Mouse (Mus musculus): ENCODE results near the gene Adgrb3. TPM values are rescaled to one million over a fixed set of nuclear protein-coding genes. Genes with fewer than 3 reads are reported as not detected.

Gene Adgrb3
- polyA plus RNA-seq, 1 experiment from 2014 or later: 3.0 TPM

GRCm38 (mm10) chr1:25711474-25711873, 118.0 kb downstream of the Adgrb3 start:
- H3K9me3 ChIP-seq (replicated peaks; ENCODE audit: control insufficient read depth, low read length): no peaks in the 10 kb centered on the region

GRCm38 (mm10) chr1:25706299-25706698, 123.2 kb downstream of the Adgrb3 start:
- no peak overlapping the region for H3K9ac ChIP-seq (replicated peaks; ENCODE audit: low read length)
- H3K4me2 ChIP-seq (ENCODE audit: low read depth, low read length): no peak overlapping the region
- DNase-seq (ENCODE audit: low spot score) (no peak), ATAC-seq (replicated peaks; ENCODE audit: insufficient number of reproducible peaks, low FRiP score, low TSS enrichment, low read depth) (no peak)
- no peak overlapping the region for H3K27ac ChIP-seq (replicated peaks; ENCODE audit: low read depth, low read length)
- H3K36me3 ChIP-seq (replicated peaks; ENCODE audit: control insufficient read depth, insufficient read depth, low read depth, low read length): no peaks in the 10 kb centered on the region
- H3K27me3 ChIP-seq (ENCODE audit: control insufficient read depth, insufficient read depth, low read length): no peaks in the 10 kb centered on the region
- no peaks in the 10 kb centered on the region for H3K9me3 ChIP-seq (replicated peaks; ENCODE audit: control insufficient read depth, low read length)
- no peak overlapping the region for H3K4me3 ChIP-seq (ENCODE audit: low read depth, low read length)
- 86% methylated on average over 2 of the region's 2 CpGs for WGBS
- no peaks in the 10 kb centered on the region for H3K4me1 ChIP-seq (ENCODE audit: control insufficient read depth, insufficient read depth, low read length)

More at GRCm38 (mm10) chr1:25711474-25711873, 118.0 kb downstream of the Adgrb3 start:
- no peak for ATAC-seq (replicated peaks; ENCODE audit: insufficient number of reproducible peaks, low FRiP score, low TSS enrichment, low read depth)
- Histone ChIP-seq H3K9ac (replicated peaks; ENCODE audit: low read length) (no peak overlapping the region), H3K4me3 (ENCODE audit: low read depth, low read length) (no peak overlapping the region), H3K4me2 (ENCODE audit: low read depth, low read length) (no peak overlapping the region), H3K27ac (replicated peaks; ENCODE audit: low read depth, low read length) (no peak overlapping the region), H3K4me1 (ENCODE audit: control insufficient read depth, insufficient read depth, low read length) (no peaks in the 10 kb centered on the region), H3K27me3 (ENCODE audit: control insufficient read depth, insufficient read depth, low read length) (no peaks in the 10 kb centered on the region), H3K36me3 (replicated peaks; ENCODE audit: control insufficient read depth, insufficient read depth, low read depth, low read length) (no peaks in the 10 kb centered on the region)
- WGBS: 32% methylated on average over 1 of the region's 1 CpGs
- DNase-seq (ENCODE audit: low spot score): no peak

GRCm38 (mm10) chr1:25698702-25699250, 130.7 kb downstream of the Adgrb3 start:
- H3K9me3 ChIP-seq (replicated peaks; ENCODE audit: control insufficient read depth, low read length): no peaks in the 10 kb centered on the region
- no peaks in the 10 kb centered on the region for H3K27me3 ChIP-seq (ENCODE audit: control insufficient read depth, insufficient read depth, low read length)
- DNase-seq (ENCODE audit: low spot score) (no peak), ATAC-seq (replicated peaks; ENCODE audit: insufficient number of reproducible peaks, low FRiP score, low TSS enrichment, low read depth) (no peak)
- 91% methylated on average over 6 of the region's 6 CpGs for WGBS
- H3K27ac ChIP-seq (replicated peaks; ENCODE audit: low read depth, low read length): no peak overlapping the region
- H3K4me1 ChIP-seq (ENCODE audit: control insufficient read depth, insufficient read depth, low read length): no peaks in the 10 kb centered on the region
- H3K4me3 ChIP-seq (ENCODE audit: low read depth, low read length): no peak overlapping the region
- no peaks in the 10 kb centered on the region for H3K36me3 ChIP-seq (replicated peaks; ENCODE audit: control insufficient read depth, insufficient read depth, low read depth, low read length)
- H3K9ac ChIP-seq (replicated peaks; ENCODE audit: low read length): no peak overlapping the region
- no peak overlapping the region for H3K4me2 ChIP-seq (ENCODE audit: low read depth, low read length)

GRCm38 (mm10) chr1:25697179-25697578, 132.3 kb downstream of the Adgrb3 start:
- H3K4me2 ChIP-seq (ENCODE audit: low read depth, low read length): no peak overlapping the region
- H3K4me1 ChIP-seq (ENCODE audit: control insufficient read depth, insufficient read depth, low read length): no peaks in the 10 kb centered on the region
- no peak overlapping the region for H3K4me3 ChIP-seq (ENCODE audit: low read depth, low read length)
- no peaks in the 10 kb centered on the region for H3K36me3 ChIP-seq (replicated peaks; ENCODE audit: control insufficient read depth, insufficient read depth, low read depth, low read length)
- H3K9ac ChIP-seq (replicated peaks; ENCODE audit: low read length): no peak overlapping the region
- no peak for DNase-seq (ENCODE audit: low spot score)
- H3K9me3 ChIP-seq (replicated peaks; ENCODE audit: control insufficient read depth, low read length): no peaks in the 10 kb centered on the region
- no peaks in the 10 kb centered on the region for H3K27me3 ChIP-seq (ENCODE audit: control insufficient read depth, insufficient read depth, low read length)
- WGBS: 90% methylated on average over 4 of the region's 4 CpGs
- ATAC-seq (replicated peaks; ENCODE audit: insufficient number of reproducible peaks, low FRiP score, low TSS enrichment, low read depth): no peak
- no peak overlapping the region for H3K27ac ChIP-seq (replicated peaks; ENCODE audit: low read depth, low read length)

- H3K27ac ChIP-seq (replicated peaks; ENCODE audit: low read depth, low read length): no peak overlapping the region
- no peaks in the 10 kb centered on the region for H3K9me3 ChIP-seq (replicated peaks; ENCODE audit: control insufficient read depth, low read length)
- H3K36me3 ChIP-seq (replicated peaks; ENCODE audit: control insufficient read depth, insufficient read depth, low read depth, low read length): no peaks in the 10 kb centered on the region
- H3K27me3 ChIP-seq (ENCODE audit: control insufficient read depth, insufficient read depth, low read length): no peaks in the 10 kb centered on the region
- H3K4me1 ChIP-seq (ENCODE audit: control insufficient read depth, insufficient read depth, low read length): no peaks in the 10 kb centered on the region
- ATAC-seq (replicated peaks; ENCODE audit: insufficient number of reproducible peaks, low FRiP score, low TSS enrichment, low read depth): no peak
- DNase-seq (ENCODE audit: low spot score): no peak
- no peak overlapping the region for H3K4me2 ChIP-seq (ENCODE audit: low read depth, low read length)
- H3K4me3 ChIP-seq (ENCODE audit: low read depth, low read length): no peak overlapping the region
- 64% methylated on average over 3 of the region's 3 CpGs for WGBS
- H3K9ac ChIP-seq (replicated peaks; ENCODE audit: low read length): no peak overlapping the region
These were observed 132.7 kb downstream of the Adgrb3 start for GRCm38 (mm10) chr1:25696771-25697170.

GRCm38 (mm10) chr1:25682118-25682517, 147.4 kb downstream of the Adgrb3 start:
- H3K4me2 ChIP-seq (ENCODE audit: low read depth, low read length): no peak overlapping the region
- H3K9me3 ChIP-seq (replicated peaks; ENCODE audit: control insufficient read depth, low read length): no peaks in the 10 kb centered on the region
- WGBS: 77% methylated on average over 3 of the region's 3 CpGs
- no peak overlapping the region for H3K27ac ChIP-seq (replicated peaks; ENCODE audit: low read depth, low read length)
- H3K4me1 ChIP-seq (ENCODE audit: control insufficient read depth, insufficient read depth, low read length): no peaks in the 10 kb centered on the region
- H3K9ac ChIP-seq (replicated peaks; ENCODE audit: low read length): no peak overlapping the region
- DNase-seq (ENCODE audit: low spot score) (no peak), ATAC-seq (replicated peaks; ENCODE audit: insufficient number of reproducible peaks, low FRiP score, low TSS enrichment, low read depth) (no peak)
- H3K27me3 ChIP-seq (ENCODE audit: control insufficient read depth, insufficient read depth, low read length): no peaks in the 10 kb centered on the region
- H3K4me3 ChIP-seq (ENCODE audit: low read depth, low read length): no peak overlapping the region
- no peaks in the 10 kb centered on the region for H3K36me3 ChIP-seq (replicated peaks; ENCODE audit: control insufficient read depth, insufficient read depth, low read depth, low read length)

- Histone ChIP-seq H3K4me2 (ENCODE audit: low read depth, low read length) (no peak overlapping the region), H3K27ac (replicated peaks; ENCODE audit: low read depth, low read length) (no peak overlapping the region), H3K4me3 (ENCODE audit: low read depth, low read length) (no peak overlapping the region), H3K4me1 (ENCODE audit: control insufficient read depth, insufficient read depth, low read length) (no peaks in the 10 kb centered on the region), H3K9ac (replicated peaks; ENCODE audit: low read length) (no peak overlapping the region), H3K9me3 (replicated peaks; ENCODE audit: control insufficient read depth, low read length) (no peaks in the 10 kb centered on the region), H3K27me3 (ENCODE audit: control insufficient read depth, insufficient read depth, low read length) (no peaks in the 10 kb centered on the region), H3K36me3 (replicated peaks; ENCODE audit: control insufficient read depth, insufficient read depth, low read depth, low read length) (no peaks in the 10 kb centered on the region)
- WGBS: 66% methylated on average over 2 of the region's 2 CpGs
- no peak for DNase-seq (ENCODE audit: low spot score)
- no peak for ATAC-seq (replicated peaks; ENCODE audit: insufficient number of reproducible peaks, low FRiP score, low TSS enrichment, low read depth)
These were observed 149.9 kb downstream of the Adgrb3 start for GRCm38 (mm10) chr1:25679656-25680055.

GRCm38 (mm10) chr1:25652717-25653116, 176.8 kb downstream of the Adgrb3 start:
- Histone ChIP-seq H3K36me3 (replicated peaks; ENCODE audit: control insufficient read depth, insufficient read depth, low read depth, low read length) (no peaks in the 10 kb centered on the region), H3K4me2 (ENCODE audit: low read depth, low read length) (no peak overlapping the region), H3K9ac (replicated peaks; ENCODE audit: low read length) (no peak overlapping the region), H3K27me3 (ENCODE audit: control insufficient read depth, insufficient read depth, low read length) (no peaks in the 10 kb centered on the region), H3K4me1 (ENCODE audit: control insufficient read depth, insufficient read depth, low read length) (no peaks in the 10 kb centered on the region), H3K27ac (replicated peaks; ENCODE audit: low read depth, low read length) (no peak overlapping the region), H3K4me3 (ENCODE audit: low read depth, low read length) (no peak overlapping the region), H3K9me3 (replicated peaks; ENCODE audit: control insufficient read depth, low read length) (no peaks in the 10 kb centered on the region)
- no peak for ATAC-seq (replicated peaks; ENCODE audit: insufficient number of reproducible peaks, low FRiP score, low TSS enrichment, low read depth)
- 90% methylated on average over 1 of the region's 1 CpGs for WGBS
- DNase-seq (ENCODE audit: low spot score): no peak

Measured in embryonic facial prominence, embryonic 11.5 days (tissue).